Mouse (Mus musculus): ENCODE results near the gene Gm13278. TPM values are rescaled to one million over a fixed set of nuclear protein-coding genes. Genes with fewer than 3 reads are reported as not detected.
"Not testable (repeated sequence)": the region's sequence is repeated elsewhere in the genome, so short reads cannot be mapped to it uniquely, and the experiment has no call there.

Gm13278 gene
- polyA plus RNA-seq, 1 experiment from 2014 or later: not detected

DNA sequence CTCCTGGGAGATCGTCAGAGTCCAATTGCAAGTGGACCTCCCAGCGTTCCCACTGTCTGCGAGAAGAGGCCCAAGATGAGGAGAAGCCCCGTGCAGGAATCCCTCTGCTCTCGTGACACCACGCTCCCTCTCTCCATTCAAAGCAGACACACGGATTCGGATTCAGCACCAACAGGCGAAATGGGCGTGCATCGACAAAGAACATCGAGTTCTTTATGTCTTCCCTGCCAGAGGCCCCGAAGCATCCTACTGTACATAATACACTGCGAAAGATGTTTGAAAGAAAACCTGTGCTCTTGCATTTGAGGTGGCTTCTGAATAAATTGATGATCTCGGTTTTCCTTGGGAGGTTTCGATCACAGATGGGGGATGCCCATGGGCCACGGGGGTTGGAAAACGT is 11.0 kb upstream of the Gm13278 start:
- WGBS: 37% methylated on average over 15 of the region's 18 CpGs
- not testable (repeated sequence) for H3K4me2 ChIP-seq (ENCODE audit: low read depth, severe bottlenecking); H3K4me1 ChIP-seq (ENCODE audit: control insufficient read depth, insufficient read depth, low read length); H3K9ac ChIP-seq (ENCODE audit: low read length); H3K4me3 ChIP-seq (ENCODE audit: low read depth, low read length); H3K9me3 ChIP-seq (ENCODE audit: control insufficient read depth, low read length); H3K27me3 ChIP-seq (ENCODE audit: control insufficient read depth, insufficient read depth, low read length); H3K27ac ChIP-seq (replicated peaks; ENCODE audit: low read depth, low read length); ATAC-seq (ENCODE audit: insufficient number of reproducible peaks, low FRiP score, low TSS enrichment, low read depth); DNase-seq (ENCODE audit: low spot score); H3K36me3 ChIP-seq (ENCODE audit: control insufficient read depth, insufficient read depth, low read length)

GRCm38 (mm10) chr4:88781831-88782230 is 9.5 kb upstream of the Gm13278 start, which contains the start of gene Ifnz:
TSS of gene Ifnz (plus strand) at chr4:88782131.
- not testable (repeated sequence) for H3K9ac ChIP-seq (ENCODE audit: low read length); H3K9me3 ChIP-seq (ENCODE audit: control insufficient read depth, low read length); H3K36me3 ChIP-seq (ENCODE audit: control insufficient read depth, insufficient read depth, low read length); H3K27ac ChIP-seq (replicated peaks; ENCODE audit: low read depth, low read length); ATAC-seq (ENCODE audit: insufficient number of reproducible peaks, low FRiP score, low TSS enrichment, low read depth); H3K27me3 ChIP-seq (ENCODE audit: control insufficient read depth, insufficient read depth, low read length); H3K4me1 ChIP-seq (ENCODE audit: control insufficient read depth, insufficient read depth, low read length); H3K4me3 ChIP-seq (ENCODE audit: low read depth, low read length); DNase-seq (ENCODE audit: low spot score)
- H3K4me2 ChIP-seq (ENCODE audit: low read depth, severe bottlenecking): peak within 1 kb of the TSS; percentile 28; the same call in 1 of the 2 replicates
- WGBS: 35% methylated on average over 3 of the region's 7 CpGs

- H3K4me2 ChIP-seq (ENCODE audit: low read depth, severe bottlenecking): peak overlapping the region; percentile 28; the same call in 1 of the 2 replicates
- H3K4me1 ChIP-seq (ENCODE audit: control insufficient read depth, insufficient read depth, low read length); H3K9me3 ChIP-seq (ENCODE audit: control insufficient read depth, low read length); H3K27ac ChIP-seq (replicated peaks; ENCODE audit: low read depth, low read length); H3K4me3 ChIP-seq (ENCODE audit: low read depth, low read length); DNase-seq (ENCODE audit: low spot score); H3K27me3 ChIP-seq (ENCODE audit: control insufficient read depth, insufficient read depth, low read length); H3K9ac ChIP-seq (ENCODE audit: low read length); H3K36me3 ChIP-seq (ENCODE audit: control insufficient read depth, insufficient read depth, low read length); ATAC-seq (ENCODE audit: insufficient number of reproducible peaks, low FRiP score, low TSS enrichment, low read depth): not testable (repeated sequence)
- WGBS: 0% methylated on average over 7 of the region's 31 CpGs
These were observed 9.0 kb upstream of the Gm13278 start for GRCm38 (mm10) chr4:88782335-88782734.

DNA sequence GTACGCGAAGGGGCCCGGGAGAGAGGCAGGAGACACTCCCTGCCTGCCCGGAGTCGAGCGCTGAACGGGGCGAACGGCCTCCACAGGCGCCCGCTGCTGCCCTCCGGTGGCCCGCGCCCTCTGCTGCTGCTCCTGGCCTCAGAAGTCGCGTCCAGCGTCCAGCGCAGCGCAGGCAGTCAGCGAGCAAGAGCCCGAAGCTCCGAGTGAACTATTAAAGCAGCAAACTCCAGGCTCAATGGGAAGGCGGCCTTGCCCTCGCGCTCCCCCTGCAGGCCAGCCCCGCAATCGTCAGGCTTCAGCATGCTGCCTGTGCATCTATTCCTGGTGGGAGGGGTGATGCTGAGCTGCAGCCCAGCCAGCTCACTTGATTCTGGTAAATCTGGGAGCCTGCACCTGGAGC is 5.9 kb upstream of the Gm13278 start, which contains the start of gene Gm13276:
Gm13276 (plus strand) TSS at position 301 of the 400 bp plus-strand sequence.
- not testable (repeated sequence) for DNase-seq (ENCODE audit: low spot score); H3K9me3 ChIP-seq (ENCODE audit: control insufficient read depth, low read length); H3K4me2 ChIP-seq (ENCODE audit: low read depth, severe bottlenecking); H3K4me1 ChIP-seq (ENCODE audit: control insufficient read depth, insufficient read depth, low read length); H3K27me3 ChIP-seq (ENCODE audit: control insufficient read depth, insufficient read depth, low read length); H3K27ac ChIP-seq (replicated peaks; ENCODE audit: low read depth, low read length); H3K4me3 ChIP-seq (ENCODE audit: low read depth, low read length); ATAC-seq (ENCODE audit: insufficient number of reproducible peaks, low FRiP score, low TSS enrichment, low read depth); H3K36me3 ChIP-seq (ENCODE audit: control insufficient read depth, insufficient read depth, low read length); H3K9ac ChIP-seq (ENCODE audit: low read length)
- no CpG with 5 or more reads among the region's 27 CpGs for whole genome bisulfite sequencing

- H3K4me1 ChIP-seq (ENCODE audit: control insufficient read depth, insufficient read depth, low read length); H3K4me2 ChIP-seq (ENCODE audit: low read depth, severe bottlenecking); H3K9me3 ChIP-seq (ENCODE audit: control insufficient read depth, low read length); H3K9ac ChIP-seq (ENCODE audit: low read length); H3K4me3 ChIP-seq (ENCODE audit: low read depth, low read length); ATAC-seq (ENCODE audit: insufficient number of reproducible peaks, low FRiP score, low TSS enrichment, low read depth); H3K27me3 ChIP-seq (ENCODE audit: control insufficient read depth, insufficient read depth, low read length); H3K36me3 ChIP-seq (ENCODE audit: control insufficient read depth, insufficient read depth, low read length); H3K27ac ChIP-seq (replicated peaks; ENCODE audit: low read depth, low read length); DNase-seq (ENCODE audit: low spot score): not testable (repeated sequence)
- no CpG with 5 or more reads among the region's 28 CpGs for WGBS
These were observed 2.9 kb upstream of the Gm13278 start, which contains the start of gene Gm13277 for GRCm38 (mm10) chr4:88788402-88788801. TSS of gene Gm13277 (plus strand) at chr4:88788632.

GRCm38 (mm10) chr4:88793936-88794675 is 2.8 kb downstream of the Gm13278 start, which contains the start of gene Gm13275:
TSS of gene Gm13275 (plus strand) at chr4:88794487.
- H3K9me3 ChIP-seq (ENCODE audit: control insufficient read depth, low read length); H3K27me3 ChIP-seq (ENCODE audit: control insufficient read depth, insufficient read depth, low read length); H3K4me1 ChIP-seq (ENCODE audit: control insufficient read depth, insufficient read depth, low read length); ATAC-seq (ENCODE audit: insufficient number of reproducible peaks, low FRiP score, low TSS enrichment, low read depth); H3K4me2 ChIP-seq (ENCODE audit: low read depth, severe bottlenecking); H3K4me3 ChIP-seq (ENCODE audit: low read depth, low read length); H3K27ac ChIP-seq (replicated peaks; ENCODE audit: low read depth, low read length); H3K9ac ChIP-seq (ENCODE audit: low read length); DNase-seq (ENCODE audit: low spot score); H3K36me3 ChIP-seq (ENCODE audit: control insufficient read depth, insufficient read depth, low read length): not testable (repeated sequence)
- 0% methylated on average over 6 of the region's 52 CpGs for WGBS

DNA sequence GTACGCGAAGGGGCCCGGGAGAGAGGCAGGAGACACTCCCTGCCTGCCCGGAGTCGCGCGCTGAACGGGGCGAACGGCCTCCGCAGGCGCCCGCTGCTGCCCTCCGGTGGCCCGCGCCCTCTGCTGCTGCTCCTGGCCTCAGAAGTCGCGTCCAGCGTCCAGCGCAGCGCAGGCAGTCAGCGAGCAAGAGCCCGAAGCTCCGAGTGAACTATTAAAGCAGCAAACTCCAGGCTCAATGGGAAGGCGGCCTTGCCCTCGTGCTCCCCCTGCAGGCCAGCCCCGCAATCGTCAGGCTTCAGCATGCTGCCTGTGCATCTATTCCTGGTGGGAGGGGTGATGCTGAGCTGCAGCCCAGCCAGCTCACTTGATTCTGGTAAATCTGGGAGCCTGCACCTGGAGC is 5.7 kb downstream of the Gm13278 start, which contains the start of gene Gm13279:
Gm13279 (plus strand) TSS at position 301 of the 400 bp plus-strand sequence.
- H3K27me3 ChIP-seq (ENCODE audit: control insufficient read depth, insufficient read depth, low read length); H3K9me3 ChIP-seq (ENCODE audit: control insufficient read depth, low read length); ATAC-seq (ENCODE audit: insufficient number of reproducible peaks, low FRiP score, low TSS enrichment, low read depth); H3K36me3 ChIP-seq (ENCODE audit: control insufficient read depth, insufficient read depth, low read length); DNase-seq (ENCODE audit: low spot score); H3K27ac ChIP-seq (replicated peaks; ENCODE audit: low read depth, low read length); H3K4me1 ChIP-seq (ENCODE audit: control insufficient read depth, insufficient read depth, low read length); H3K9ac ChIP-seq (ENCODE audit: low read length); H3K4me2 ChIP-seq (ENCODE audit: low read depth, severe bottlenecking); H3K4me3 ChIP-seq (ENCODE audit: low read depth, low read length): not testable (repeated sequence)
- no CpG with 5 or more reads among the region's 28 CpGs for WGBS

DNA sequence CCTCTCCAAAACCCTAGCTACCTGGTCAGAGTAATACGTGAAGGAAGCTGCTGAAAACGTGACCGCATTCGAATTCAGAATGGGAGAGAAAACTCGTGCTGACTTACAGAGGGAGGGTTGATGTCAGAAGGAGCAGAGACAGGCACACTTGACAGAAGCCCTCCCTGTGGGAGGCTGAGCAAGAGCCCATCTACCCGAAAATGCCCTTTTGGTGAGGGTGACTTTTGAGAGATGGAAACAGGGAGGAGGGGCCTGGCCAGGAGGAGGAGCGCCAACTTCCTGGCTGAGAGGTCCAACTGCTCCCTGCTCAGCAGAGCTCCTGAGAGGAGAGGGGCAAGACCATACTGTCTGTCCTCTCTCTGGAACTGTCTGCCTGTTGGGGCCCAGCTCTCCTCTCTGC is 8.0 kb downstream of the Gm13278 start, which contains the start of gene Gm13285:
Gm13285 (plus strand) TSS at position 301 of the 400 bp plus-strand sequence.
- WGBS: 21% methylated on average over 3 of the region's 7 CpGs
- H3K36me3 ChIP-seq (ENCODE audit: control insufficient read depth, insufficient read depth, low read length); H3K4me2 ChIP-seq (ENCODE audit: low read depth, severe bottlenecking): not testable (repeated sequence)

More for the DNA sequence above, 8.0 kb downstream of the Gm13278 start, which contains the start of gene Gm13285:
- not testable (repeated sequence) for H3K9me3 ChIP-seq (ENCODE audit: control insufficient read depth, low read length); H3K9ac ChIP-seq (ENCODE audit: low read length); DNase-seq (ENCODE audit: low spot score); H3K27ac ChIP-seq (replicated peaks; ENCODE audit: low read depth, low read length); ATAC-seq (ENCODE audit: insufficient number of reproducible peaks, low FRiP score, low TSS enrichment, low read depth); H3K4me3 ChIP-seq (ENCODE audit: low read depth, low read length); H3K27me3 ChIP-seq (ENCODE audit: control insufficient read depth, insufficient read depth, low read length); H3K4me1 ChIP-seq (ENCODE audit: control insufficient read depth, insufficient read depth, low read length)
